Comparison of ENCODE assay signal across 9 mouse cellular contexts in genomic region chr2:165868522-165869175, GRCm38 (mm10). TPM values are rescaled to one million over a fixed set of nuclear protein-coding genes. Genes with fewer than 3 reads are reported as not detected.
DNase-seq lines count a peak whose midpoint lies in the region; ATAC-seq and TF ChIP-seq lines count a peak whose summit lies in the region.
"Had no signal": no experiment of that assay in that cellular context is flagged by ENCODE, and none has a peak within 500 bp of the region (broad histone marks: within the 10 kb centered on the region; RNA-seq: fewer than 3 reads in every experiment).

No protein-coding gene starts in this region.

- 0 out of 2 replicates have a peak, but pooled peaks have one; percentile 13 for ATAC-seq in forebrain, embryonic 14.5 days
- ATAC-seq in intestine, embryonic 16.5 days: peak; percentile 78
- peak; percentile 83 for ATAC-seq in lung, postnatal 0 days

- no peak overlapping the region for H3K4me2 ChIP-seq in forebrain, embryonic 14.5 days (ENCODE audit: low read length)
- H3K4me2 ChIP-seq in intestine, embryonic 16.5 days (ENCODE audit: low read depth, low read length): peak overlapping the region; percentile 10; the same call in 1 of the 2 replicates
- no peak overlapping the region for H3K4me2 ChIP-seq in lung, postnatal 0 days (replicated peaks; ENCODE audit: low read depth, low read length)
- H3K4me2 ChIP-seq: neural tube, embryonic 12.5 days had no signal

- no peaks in the 10 kb centered on the region for H3K27me3 ChIP-seq in forebrain, embryonic 14.5 days (replicated peaks; ENCODE audit: control insufficient read depth, insufficient read depth, low read length)
- H3K27me3 ChIP-seq in intestine, embryonic 16.5 days (replicated peaks; ENCODE audit: control insufficient read depth, insufficient read depth, low read length): no peaks in the 10 kb centered on the region
- H3K27me3 ChIP-seq in lung, postnatal 0 days (replicated peaks; ENCODE audit: insufficient read depth, low read length): no peaks in the 10 kb centered on the region
- H3K27me3 ChIP-seq: neural tube, embryonic 12.5 days had no signal

- DNase-seq in adrenal gland, postnatal 10 days: peak; percentile 37
- no peak for DNase-seq in adrenal gland, postnatal 4 days (ENCODE audit: low spot score in 2 of 2)
- no peak for DNase-seq in forebrain, embryonic 14.5 days (ENCODE audit: low spot score)
- peak; percentile 75 for DNase-seq in lung, postnatal 0 days (ENCODE audit: low spot score)
- DNase-seq in urinary bladder, postnatal 14 days (ENCODE audit: low spot score): no peak
- DNase-seq in layer of hippocampus, adult 9-11 months: no peak
- DNase-seq in left cerebral cortex, postnatal 14 days (ENCODE audit: low spot score in 2 of 2): no peak

- no peak for TF ChIP-seq CTCF in lung, postnatal 0 days (IDR thresholded peaks at IDR 0.05)

- no peak overlapping the region for H3K4me3 ChIP-seq in forebrain, embryonic 14.5 days (ENCODE audit: low read depth, low read length)
- H3K4me3 ChIP-seq in intestine, embryonic 16.5 days (ENCODE audit: low read length): no peak overlapping the region
- no peak overlapping the region for H3K4me3 ChIP-seq in lung, postnatal 0 days (ENCODE audit: low read depth, low read length)
- H3K4me3 ChIP-seq: neural tube, embryonic 12.5 days had no signal

- peak overlapping the region; percentile 87 for H3K27ac ChIP-seq in forebrain, embryonic 14.5 days (ENCODE audit: low read depth, low read length)
- peak overlapping the region; percentile 72 for H3K27ac ChIP-seq in intestine, embryonic 16.5 days (ENCODE audit: low read length)
- peak overlapping the region; percentile 62; the same call in 1 of the 2 replicates for H3K27ac ChIP-seq in lung, postnatal 0 days (ENCODE audit: low read length)
- H3K27ac ChIP-seq: neural tube, embryonic 12.5 days had no signal

- intact Hi-C loops in left cerebral cortex, postnatal 14 days (cut with DNase I): no loop called here

- no peaks in the 10 kb centered on the region for H3K9me3 ChIP-seq in forebrain, embryonic 14.5 days (replicated peaks; ENCODE audit: control insufficient read depth, low read length)
- no peaks in the 10 kb centered on the region for H3K9me3 ChIP-seq in intestine, embryonic 16.5 days (ENCODE audit: control insufficient read depth, low read length)
- no peaks in the 10 kb centered on the region for H3K9me3 ChIP-seq in lung, postnatal 0 days (ENCODE audit: low read length)
- H3K9me3 ChIP-seq: neural tube, embryonic 12.5 days had no signal

- peak; percentile 85 for TF ChIP-seq EP300 in lung, postnatal 0 days (IDR thresholded peaks at IDR 0.05)

- H3K4me1 ChIP-seq in forebrain, embryonic 14.5 days (ENCODE audit: control insufficient read depth, insufficient read depth, low read length): peaks cover 29% of the 10 kb centered on the region
- peaks cover 52% of the 10 kb centered on the region for H3K4me1 ChIP-seq in intestine, embryonic 16.5 days (ENCODE audit: control insufficient read depth, insufficient read depth, low read length)
- H3K4me1 ChIP-seq in lung, postnatal 0 days (ENCODE audit: insufficient read depth, low read depth, low read length): peaks cover 24% of the 10 kb centered on the region

- 64% methylated on average over 8 of the region's 8 CpGs for WGBS in forebrain, embryonic 14.5 days
- WGBS in intestine, embryonic 16.5 days: 52% methylated on average over 8 of the region's 8 CpGs
- WGBS in lung, postnatal 0 days: 54% methylated on average over 8 of the region's 8 CpGs

- H3K36me3 ChIP-seq in forebrain, embryonic 14.5 days (ENCODE audit: control insufficient read depth, insufficient read depth, low read length): peaks cover 29% of the 10 kb centered on the region
- peaks cover 12% of the 10 kb centered on the region for H3K36me3 ChIP-seq in intestine, embryonic 16.5 days (ENCODE audit: control insufficient read depth, insufficient read depth, low read length)
- H3K36me3 ChIP-seq in lung, postnatal 0 days (ENCODE audit: insufficient read depth, low read length): no peaks in the 10 kb centered on the region

- H3K9ac ChIP-seq in forebrain, embryonic 14.5 days (ENCODE audit: low read length): no peak overlapping the region
- 0 out of 2 replicates have a peak overlapping the region, but pooled peaks have one; percentile 4 for H3K9ac ChIP-seq in intestine, embryonic 16.5 days (ENCODE audit: low read depth, low read length)
- no peak overlapping the region for H3K9ac ChIP-seq in lung, postnatal 0 days (replicated peaks; ENCODE audit: low read depth)
- H3K9ac ChIP-seq: neural tube, embryonic 12.5 days had no signal

RNA-seq across cellular contexts. Expression of gene Zmynd8, which starts 30.2 kb away (rescaled TPM):
- 10 to 100 TPM; 39.8 to 57.2 TPM for total RNA-seq in adrenal gland, postnatal 10 days (2021)
- 10 to 100 TPM; 61.4 to 61.9 TPM for total RNA-seq in adrenal gland, postnatal 4 days (2021)
- 43.3 and 58.0 TPM in 2 replicates for polyA plus RNA-seq in forebrain, embryonic 14.5 days (2014; fragmentation: Nextera tagmentation; extraction: Ambion mirVana)
- 57.3 and 61.6 TPM in 2 replicates for polyA plus RNA-seq in intestine, embryonic 16.5 days (2015; fragmentation: Nextera tagmentation; extraction: Ambion mirVana)
- 30.7 and 32.1 TPM in 2 replicates for polyA plus RNA-seq in lung, postnatal 0 days (2015; fragmentation: Nextera tagmentation; extraction: Ambion mirVana)
- 100 to 1,000 TPM; 130 to 171 TPM for total RNA-seq in left cerebral cortex, postnatal 14 days (2021)

Comparison
In these comparisons a context has a peak if more than half of its experiments do, and no peak if none do; other contexts are left out.
1. DNase-seq: peak in adrenal gland, postnatal 10 days (single experiment) and lung, postnatal 0 days (single experiment); none in adrenal gland, postnatal 4 days (0 of 2), forebrain, embryonic 14.5 days (single experiment), urinary bladder, postnatal 14 days (single experiment), layer of hippocampus, adult 9-11 months (single experiment) and left cerebral cortex, postnatal 14 days (0 of 2).
2. ATAC-seq: peak in every context shown above with its lines; median percentile 83 in lung, postnatal 0 days; 78 in intestine, embryonic 16.5 days; 13 in forebrain, embryonic 14.5 days.
3. Peak in every context shown above with its lines, with median percentiles within 50 percentile points of each other: H3K27ac ChIP-seq.